Comparison of ENCODE assay signal across 8 mouse cellular contexts in genomic region chr12:12810159-12810885, GRCm38 (mm10).
DNase-seq lines count a peak whose midpoint lies in the region; ATAC-seq and TF ChIP-seq lines count a peak whose summit lies in the region.

No protein-coding gene starts in this region.

- H3K9me3 ChIP-seq in liver, embryonic 14.5 days (ENCODE audit: control insufficient read depth, low read length): no peaks in the 10 kb centered on the region
- no peaks in the 10 kb centered on the region for H3K9me3 ChIP-seq in neural tube, embryonic 14.5 days (ENCODE audit: control insufficient read depth, low read length)

- TF ChIP-seq EP300 in liver, embryonic 14.5 days (IDR thresholded peaks at IDR 0.05; ENCODE audit: low read depth): no peak

- no peak overlapping the region for H3K4me3 ChIP-seq in liver, embryonic 14.5 days (ENCODE audit: insufficient read depth in 1 of 2, low read depth in 2 of 2, low read length in 2 of 2)
- no peak overlapping the region for H3K4me3 ChIP-seq in neural tube, embryonic 14.5 days (ENCODE audit: low read depth, low read length)

- WGBS in liver, embryonic 14.5 days (ENCODE audit: insufficient replicate concordance): 17% methylated on average over 16 of the region's 16 CpGs
- WGBS in neural tube, embryonic 14.5 days: 5% methylated on average over 16 of the region's 16 CpGs

- DNase-seq in cerebellum, adult 11-12 months: peak; percentile 25
- DNase-seq in frontal cortex, postnatal 14 days (ENCODE audit: low spot score in 2 of 2): peak; percentile 28 to 36
- DNase-seq in layer of hippocampus, adult 18-20 months (ENCODE audit: low spot score in 2 of 2): peak; percentile 39 to 76
- DNase-seq in liver, embryonic 14.5 days (ENCODE audit: low read depth in 3 of 3, low spot score in 3 of 3): peak in 1 of 3 experiments; percentile 14
- peak; percentile 30 to 64 for DNase-seq in urinary bladder, postnatal 36 days (ENCODE audit: low spot score in 2 of 2)

- H3K9ac ChIP-seq in liver, embryonic 14.5 days (replicated peaks): no peak overlapping the region
- H3K9ac ChIP-seq in neural tube, embryonic 14.5 days (replicated peaks; ENCODE audit: low read depth, low read length): no peak overlapping the region; the same call in 1 of the 2 replicates

- H3K4me2 ChIP-seq in liver, embryonic 14.5 days (ENCODE audit: low read depth): peak overlapping the region; percentile 40
- peak overlapping the region; percentile 7; the same call in 1 of the 2 replicates for H3K4me2 ChIP-seq in neural tube, embryonic 14.5 days (ENCODE audit: low read depth, low read length)

- no peaks in the 10 kb centered on the region for H3K36me3 ChIP-seq in liver, embryonic 14.5 days (replicated peaks; ENCODE audit: control insufficient read depth, insufficient read depth, low read depth)
- H3K36me3 ChIP-seq in neural tube, embryonic 14.5 days (ENCODE audit: control insufficient read depth, insufficient read depth, low read length): no peaks in the 10 kb centered on the region

- H3K27ac ChIP-seq in liver, embryonic 14.5 days: no peak overlapping the region
- H3K27ac ChIP-seq in neural tube, embryonic 14.5 days (ENCODE audit: low read depth, low read length): peak overlapping the region; percentile 13; the same call in 1 of the 2 replicates

- ATAC-seq in cerebellum, adult (ENCODE audit: insufficient number of reproducible peaks, low FRiP score, low TSS enrichment): no peak
- ATAC-seq in hematopoietic stem cell, adult 5-6 weeks (replicated peaks in 1 of 2; ENCODE audit: insufficient read depth in 1 of 2, low FRiP score in 2 of 2, low TSS enrichment in 1 of 2, low read depth in 1 of 2, poor library complexity in 2 of 2, severe bottlenecking in 2 of 2): peak; percentile 95 to 96
- peak; percentile 44; the same call in 1 of the 2 replicates for ATAC-seq in liver, embryonic 14.5 days (ENCODE audit: insufficient read depth)
- peak; percentile 52 for ATAC-seq in neural tube, embryonic 14.5 days (ENCODE audit: low read depth)

- no peaks in the 10 kb centered on the region for H3K27me3 ChIP-seq in liver, embryonic 14.5 days (ENCODE audit: control insufficient read depth, insufficient read depth, low read length)
- H3K27me3 ChIP-seq in neural tube, embryonic 14.5 days (ENCODE audit: control insufficient read depth, insufficient read depth, low read length): no peaks in the 10 kb centered on the region

- H3K4me1 ChIP-seq in liver, embryonic 14.5 days (replicated peaks; ENCODE audit: control insufficient read depth in 2 of 2, insufficient read depth in 2 of 2, low read length in 1 of 2): peaks cover 0 to 10% of the 10 kb centered on the region in 2 experiments; a peak in 2 of 4 replicates
- peaks cover 6% of the 10 kb centered on the region for H3K4me1 ChIP-seq in neural tube, embryonic 14.5 days (ENCODE audit: control insufficient read depth, insufficient read depth, low read length)

- no peak for TF ChIP-seq CTCF in liver, embryonic 14.5 days (IDR thresholded peaks at IDR 0.05; ENCODE audit: low read depth)
